Mouse (Mus musculus): ENCODE results near the gene Chil6. TPM values are rescaled to one million over a fixed set of nuclear protein-coding genes. Genes with fewer than 3 reads are reported as not detected.

Gene Chil6
- total RNA-seq (2023), result not detected

GRCm38 (mm10) chr3:106406082-106406481, at the start of gene Chil6:
Gene Chil6, minus strand, starts transcription at chr3:106406182.

Other genes with a start within 250 kb of the Chil6 start
- 2.9 TPM for gene Chil3, start 238.6 kb downstream of the Chil6 start, total RNA-seq (2023)
- not detected for gene Chil4, start 186.7 kb downstream of the Chil6 start, total RNA-seq (2023)
- gene Dennd2d, start 76.2 kb upstream of the Chil6 start, total RNA-seq (2023), result 125 TPM
- gene Dram2, start 141.6 kb upstream of the Chil6 start, total RNA-seq (2023), result 30.4 TPM
- 51.3 TPM for gene Cept1, start 141.6 kb upstream of the Chil6 start, total RNA-seq (2023)

All from CD4-positive naive resting alpha-beta T cell, adult 57 days (primary cell).